Mouse (Mus musculus) B cell, adult 67 days (primary cell): ENCODE data around the gene Mgat2. TPM values are rescaled to one million over a fixed set of nuclear protein-coding genes. Genes with fewer than 3 reads are reported as not detected.

Experiments
- total RNA-seq, 2 experiments: library from RNA; stranded (reverse); gene quantifications; 4 replicates each; pipeline ENCODE4 v1.2.4; 2023

Mgat2 gene
- 10 to 100 TPM; 30.7 to 33.1 TPM for total RNA-seq

DNA sequence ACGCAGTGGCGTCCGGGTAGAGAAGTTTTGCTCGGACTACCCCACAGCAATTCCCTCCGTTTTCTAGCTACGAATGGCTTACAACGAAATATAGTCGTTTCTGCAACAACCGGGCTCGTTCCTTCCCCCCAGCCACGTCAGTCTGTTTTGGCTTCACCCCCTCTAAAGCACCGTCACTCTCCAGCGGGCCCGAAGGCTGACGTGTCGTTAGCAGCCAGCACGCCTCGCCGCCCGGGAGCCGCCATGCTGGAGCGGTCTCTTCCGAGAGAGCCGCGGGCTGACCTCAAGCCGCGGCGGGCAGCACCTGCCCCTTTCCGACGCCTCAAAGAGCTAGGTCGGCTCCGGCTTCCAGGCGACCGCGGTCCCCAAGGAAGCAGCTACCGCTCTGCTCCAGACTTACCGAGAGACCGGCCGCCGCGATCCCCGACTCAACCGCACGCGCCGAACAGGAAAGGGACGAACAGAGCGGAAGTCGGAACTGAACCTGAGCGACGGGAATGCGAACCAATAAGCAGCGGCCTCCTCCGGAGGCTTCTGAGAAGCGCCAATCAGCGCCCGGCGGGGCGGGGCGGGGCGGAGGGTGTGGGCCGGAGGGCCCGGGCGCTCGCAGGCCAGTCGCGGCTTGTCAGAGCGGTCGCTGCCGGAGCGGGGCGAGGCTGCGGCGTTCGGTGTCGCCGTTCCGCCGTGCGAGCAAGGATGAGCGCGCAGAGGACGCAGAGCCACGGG is at the start of gene Mgat2, which contains the start of gene Rpl36al:
TSS of gene Mgat2 (plus strand) at position 575 of the 726 bp plus-strand sequence.
TSS of gene Rpl36al (minus strand) at position 501 of the 726 bp plus-strand sequence.

DNA sequence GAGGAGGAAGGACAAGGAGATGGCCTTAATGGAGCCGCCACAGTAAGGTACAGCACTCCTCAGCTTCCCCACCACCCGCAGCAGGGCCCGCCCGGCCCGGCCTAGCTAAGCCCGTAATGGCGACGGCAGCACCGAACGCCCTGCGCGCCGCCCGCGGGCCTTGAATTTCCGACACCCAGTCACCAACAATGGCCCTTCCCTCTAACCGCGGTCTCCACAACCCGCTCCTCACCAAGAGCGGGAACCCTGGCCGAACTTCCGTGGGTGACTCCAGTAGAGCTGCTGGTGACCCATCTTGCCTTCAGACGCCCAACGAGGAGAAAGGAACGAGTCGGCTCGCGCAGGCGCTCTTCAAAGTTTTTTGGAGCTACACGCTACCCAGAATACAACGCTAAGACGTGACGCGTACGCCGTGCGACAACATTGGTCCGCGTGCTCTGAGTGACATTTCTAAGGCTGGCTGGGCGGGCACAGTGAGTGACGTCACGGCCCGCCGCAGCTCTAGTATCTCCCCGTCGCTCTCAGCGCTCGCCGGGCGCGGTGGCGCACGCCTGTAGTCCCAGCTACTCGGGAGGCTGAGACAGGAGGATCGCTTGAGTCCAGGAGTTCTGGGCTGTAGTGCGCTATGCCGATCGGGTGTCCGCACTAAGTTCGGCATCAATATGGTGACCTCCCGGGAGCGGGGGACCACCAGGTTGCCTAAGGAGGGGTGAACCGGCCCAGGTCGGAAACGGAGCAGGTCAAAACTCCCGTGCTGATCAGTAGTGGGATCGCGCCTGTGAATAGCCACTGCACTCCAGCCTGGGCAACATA is 25.0 kb upstream of the Mgat2 start, which contains the start of gene Rps29:
TSS of gene Rps29 (minus strand) at position 422 of the 813 bp plus-strand sequence.

DNA sequence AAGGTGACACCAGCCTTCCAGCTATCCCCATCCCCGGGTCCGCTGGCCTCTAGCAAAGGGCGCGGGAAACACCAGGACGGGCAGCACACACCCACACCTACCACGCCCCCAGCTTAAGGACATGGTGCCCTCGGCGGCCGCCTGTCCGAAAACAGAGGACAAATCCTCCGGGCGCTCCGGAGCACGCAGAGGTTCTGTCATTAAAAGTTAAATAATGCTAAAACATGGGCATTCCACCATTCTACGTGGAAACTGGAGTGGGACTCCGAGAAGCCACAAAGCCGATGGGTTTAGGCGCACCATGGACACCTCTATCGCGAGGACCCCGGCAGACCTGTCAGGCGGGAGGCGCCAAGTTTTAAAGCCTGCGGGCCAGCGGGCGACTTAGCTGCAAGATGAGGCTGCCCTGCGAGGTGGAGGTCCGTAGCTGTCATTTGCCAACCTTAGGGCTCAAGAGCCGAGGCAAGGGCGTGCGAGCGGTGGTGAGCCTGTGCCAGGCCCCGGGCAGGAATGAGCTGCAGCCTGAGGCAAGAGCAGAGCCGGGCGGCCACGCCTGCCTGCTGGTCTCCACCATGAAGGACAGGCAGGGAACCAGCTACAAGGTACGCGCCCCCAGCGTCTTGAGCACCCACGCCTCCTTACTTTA is 15.4 kb upstream of the Mgat2 start, which contains the start of gene Lrr1:
TSS of gene Lrr1 (plus strand) at position 354 of the 646 bp plus-strand sequence.

DNA sequence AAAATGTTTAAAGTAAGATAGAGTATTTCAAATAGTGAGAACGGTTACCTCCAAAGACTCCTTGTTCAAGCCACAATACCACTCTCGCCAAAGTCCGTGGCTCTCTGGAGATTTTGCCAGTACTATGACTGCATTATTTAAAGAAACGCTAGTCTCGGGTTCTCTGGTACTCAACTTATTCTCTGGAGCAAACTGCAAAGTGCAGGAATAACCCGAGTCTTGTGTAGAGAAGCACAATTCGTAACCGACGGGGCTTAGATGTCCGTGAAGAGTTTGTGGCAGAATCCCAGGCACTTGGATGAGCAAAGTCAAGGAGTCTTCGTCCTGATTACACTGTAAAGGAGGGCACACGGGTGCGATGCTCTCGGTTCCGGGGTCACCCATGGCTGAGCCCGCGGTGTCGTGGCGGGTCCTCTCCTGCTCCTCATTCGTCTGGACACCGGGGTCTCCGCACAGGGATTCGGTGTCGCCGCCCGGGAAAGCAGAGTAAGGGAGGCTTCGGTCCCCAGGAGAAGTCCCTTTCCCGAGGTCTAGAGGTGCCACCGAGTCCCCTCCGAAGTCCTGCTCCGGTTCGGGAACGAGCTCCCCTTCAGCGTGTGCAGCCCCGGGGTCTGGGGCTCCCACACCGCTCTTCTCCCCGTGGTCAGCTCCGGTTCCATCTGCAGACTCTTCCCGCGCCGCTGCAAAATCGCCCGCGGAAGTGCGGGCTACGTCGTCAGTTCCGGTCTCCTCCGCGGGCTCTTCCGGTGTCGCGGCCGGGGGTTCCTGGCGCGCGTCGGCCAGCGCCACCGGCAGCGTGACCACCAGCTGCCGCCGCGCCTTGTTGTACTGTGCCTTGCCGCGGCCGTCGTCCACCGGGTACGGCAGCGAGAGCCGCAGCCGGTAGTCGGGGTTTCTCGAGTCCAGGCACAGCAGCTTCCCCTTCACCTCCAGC is 12.8 kb downstream of the Mgat2 start, which contains the start of gene Gm49383:
TSS of gene Gm49383 (minus strand) at position 661 of the 934 bp plus-strand sequence.

DNA sequence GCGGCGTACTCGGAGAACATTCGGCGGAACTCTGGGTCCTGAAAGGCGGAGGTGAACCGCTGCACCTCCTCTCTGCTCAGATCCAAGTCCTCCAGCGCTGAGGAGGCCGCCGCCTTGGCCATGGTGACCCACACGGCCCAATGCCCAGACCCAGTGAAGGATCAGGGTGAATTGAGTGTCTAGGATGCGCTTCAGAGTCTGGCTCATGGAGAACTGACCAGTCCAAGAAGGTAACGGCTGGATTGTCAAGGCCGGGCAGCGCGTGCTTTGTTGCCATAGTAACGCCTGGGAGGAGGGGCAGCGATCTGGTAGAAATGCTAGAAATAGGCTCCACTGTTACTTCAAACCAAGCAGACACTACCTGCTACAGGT is 14.2 kb downstream of the Mgat2 start, which contains the start of gene Dnaaf2:
TSS of gene Dnaaf2 (minus strand) at position 266 of the 372 bp plus-strand sequence.

DNA sequence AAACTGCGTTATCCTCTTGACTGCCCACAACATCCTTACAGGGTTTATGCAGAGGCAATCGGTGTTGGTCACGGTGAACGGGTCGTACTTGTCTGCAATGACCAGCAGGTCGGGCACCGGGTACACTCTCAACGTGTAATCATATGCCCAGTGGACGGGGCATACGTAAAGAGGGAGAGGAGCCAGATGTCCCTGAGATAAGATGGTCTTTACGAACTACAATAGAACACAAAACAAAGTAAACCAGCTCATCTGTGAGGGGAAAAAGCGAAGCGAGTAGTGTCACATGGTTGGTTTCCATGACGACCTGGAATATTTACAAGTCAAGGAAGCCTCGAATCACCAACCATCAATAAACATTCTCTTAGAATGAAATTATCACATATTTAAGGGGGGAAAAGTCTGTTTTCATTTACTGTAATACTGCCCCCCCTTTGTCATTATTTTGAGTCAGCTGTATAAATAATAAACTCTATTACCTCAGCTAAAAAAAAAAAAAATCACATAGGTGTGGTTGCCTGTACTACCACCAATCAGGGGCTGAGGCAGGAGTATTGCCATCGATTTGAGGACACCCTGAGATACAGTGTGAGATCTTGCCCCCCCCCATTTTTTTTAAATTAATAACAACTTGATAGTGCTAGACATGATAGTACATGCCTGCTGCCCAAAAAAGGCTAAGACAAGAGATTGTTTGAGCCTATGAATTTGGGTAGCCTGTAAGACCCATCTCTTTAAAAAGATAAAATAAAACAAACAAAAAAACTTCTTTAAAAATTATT is 20.3 kb downstream of the Mgat2 start, which contains the start of gene Gm49384:
TSS of gene Gm49384 (minus strand) at position 216 of the 782 bp plus-strand sequence.

DNA sequence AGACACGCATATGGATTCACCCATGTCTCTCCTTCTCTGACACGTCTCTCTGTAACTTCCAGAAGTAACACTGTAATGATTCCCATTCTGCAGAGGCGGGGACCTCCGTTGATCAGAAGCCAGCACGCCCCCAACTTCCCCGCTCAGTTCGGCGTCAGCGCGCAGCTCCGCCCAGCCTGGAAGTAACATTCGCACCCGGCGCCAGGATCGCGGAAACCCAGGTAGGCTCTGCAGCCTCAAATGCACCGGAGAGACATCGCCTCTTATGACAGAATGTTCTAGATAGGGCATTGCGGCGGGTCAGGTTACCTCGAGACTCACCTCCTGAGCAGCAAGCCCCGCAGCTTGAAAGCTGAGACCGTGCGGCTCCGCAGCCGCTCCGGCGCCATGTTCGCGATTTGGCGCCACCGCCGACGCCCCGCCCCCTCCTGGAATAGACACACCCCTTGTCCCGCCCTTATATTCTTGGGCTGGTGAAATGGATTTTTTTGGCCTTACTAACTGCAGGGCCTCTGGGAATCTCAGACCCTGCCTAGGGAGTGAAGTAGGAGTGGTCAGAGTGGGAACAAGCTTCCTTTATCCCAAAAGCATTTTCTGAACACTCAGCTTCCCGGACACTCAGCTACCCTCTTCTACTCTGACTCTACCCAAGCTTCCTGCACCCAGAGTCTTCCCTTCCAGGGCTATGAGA is 44.0 kb downstream of the Mgat2 start, which contains the start of gene Pole2:
TSS of gene Pole2 (minus strand) at position 420 of the 691 bp plus-strand sequence.

Other genes with a start within 250 kb of the Mgat2 start
- gene Rps29, start 25.0 kb upstream of the Mgat2 start, total RNA-seq: 1,000 to 10,000 TPM; 5,005 to 5,064 TPM
- not detected for gene Lrr1, start 15.3 kb upstream of the Mgat2 start, total RNA-seq
- gene Rpl36al, start 74 bp upstream of the Mgat2 start, total RNA-seq: 100 to 1,000 TPM; 369 to 396 TPM
- 1 to 10 TPM; 6.2 to 7.6 TPM for gene Gm49383, start 12.9 kb downstream of the Mgat2 start, total RNA-seq
- gene Dnaaf2, start 14.3 kb downstream of the Mgat2 start, total RNA-seq: 1 to 10 TPM; 1.8 to 2.8 TPM
- 1 to 10 TPM; 4.1 to 8.5 TPM for gene Gm49384, start 20.1 kb downstream of the Mgat2 start, total RNA-seq
- gene Pole2, start 44.0 kb downstream of the Mgat2 start, total RNA-seq: 1 to 10 TPM; 2.4 to 3.8 TPM
- 1 to 10 TPM; 7.6 to 8.3 TPM for gene Klhdc1, start 57.0 kb downstream of the Mgat2 start, total RNA-seq
- 10 to 100 TPM; 25.0 to 25.1 TPM for gene Klhdc2, start 112.5 kb downstream of the Mgat2 start, total RNA-seq
- gene Nemf, start 173.0 kb downstream of the Mgat2 start, total RNA-seq: 100 to 1,000 TPM; 119 to 138 TPM
- 100 to 1,000 TPM; 309 to 322 TPM for gene Arf6, start 188.0 kb downstream of the Mgat2 start, total RNA-seq
- gene Gm9887, start 188.3 kb downstream of the Mgat2 start, total RNA-seq: 10 to 100 TPM in 1 of 2 experiments, 1 to 10 TPM in 1; 7.1 to 10.3 TPM